Mouse (Mus musculus): Measurements from ENCODE around the gene Kcnd3.

DNA sequence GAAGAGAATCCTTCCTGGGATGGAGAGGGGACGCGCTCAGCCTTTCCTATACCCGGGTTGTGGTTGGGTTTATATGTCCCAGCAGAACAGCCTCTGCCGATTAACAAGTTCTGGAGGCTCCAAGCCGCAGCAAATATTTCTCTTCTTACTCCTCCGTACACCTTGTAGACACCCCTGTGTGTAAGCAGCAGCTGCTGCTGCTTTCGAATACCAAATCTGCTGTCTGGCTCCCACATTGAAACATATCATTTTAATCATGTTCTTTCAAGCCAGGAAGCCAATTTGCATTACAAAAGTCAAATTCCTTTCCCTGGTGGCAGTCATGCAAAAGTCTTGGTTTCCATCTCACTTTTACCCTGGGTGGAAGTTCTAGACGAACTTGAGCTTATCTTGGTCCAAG, 76.7 kb downstream of the Kcnd3 start:
- TF ChIP-seq POLR2A (IDR thresholded peaks at IDR 0.05; ENCODE audit: insufficient read depth, low read depth, low read length), result no peak
- TF ChIP-seq EP300 (IDR thresholded peaks at IDR 0.05; ENCODE audit: insufficient read depth, low read depth, low read length), result no peak

Data from heart, adult 2 months (tissue).